Mouse (Mus musculus): ENCODE data around the gene Oprd1.

- TF ChIP-seq POLR2A (IDR thresholded peaks at IDR 0.05; ENCODE audit: low read depth, low read length) (no peak), CTCF (IDR thresholded peaks at IDR 0.05; ENCODE audit: extremely low read depth, insufficient read length, insufficient replicate concordance, low read depth, low read length) (no peak)
Measured at GRCm38 (mm10) chr4:132067938-132068235, 76.4 kb downstream of the Oprd1 start.
